Mouse (Mus musculus): ENCODE data around the gene Ces1f. TPM values are rescaled to one million over a fixed set of nuclear protein-coding genes. Genes with fewer than 3 reads are reported as not detected.

Ces1f gene
- polyA plus RNA-seq (2021; fragmentation: Nextera tagmentation): not detected in 2 replicates
- long read RNA-seq, experiment 1: 0 reads
- long read RNA-seq, experiment 2, partial matches to known transcripts: 0 of 2 reads
- long read RNA-seq, experiment 2, other reads (novel, unspliced or antisense): 1 of 2 reads

GRCm38 (mm10) chr8:93279556-93279955, at the start of gene Ces1f:
TSS of gene Ces1f (minus strand) at chr8:93279747.

DNA sequence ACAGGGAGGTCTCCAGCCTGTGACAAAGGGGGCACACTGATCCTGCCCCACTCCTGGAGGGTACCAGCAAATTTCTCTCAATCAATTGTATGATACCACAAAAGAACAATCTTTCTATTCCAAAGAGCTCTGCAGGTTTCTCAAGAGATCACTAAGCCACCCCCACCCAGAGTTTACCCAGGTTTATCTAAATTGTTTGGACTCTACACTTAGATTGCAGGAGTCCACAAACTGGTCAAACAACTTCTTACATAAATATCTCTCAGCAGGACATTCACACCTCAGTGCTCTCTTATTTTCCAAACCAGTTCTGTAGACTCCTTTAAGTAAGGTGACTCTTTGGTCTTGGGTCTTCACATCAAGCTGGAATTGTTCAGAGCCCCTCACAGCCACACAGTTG, 50.1 kb downstream of the Ces1f start, which contains the start of gene Ces1e:
Gene Ces1e, minus strand, starts transcription at position 174 of the 400 bp plus-strand sequence.

Other genes with a start within 250 kb of the Ces1f start
- 0.19 TPM in 1 of 2 replicates, not detected in the other for gene Ces1a, start 231.6 kb downstream of the Ces1f start, polyA plus RNA-seq (2021; fragmentation: Nextera tagmentation)
- gene Ces1b, start 199.7 kb downstream of the Ces1f start, polyA plus RNA-seq (2021; fragmentation: Nextera tagmentation): not detected in 2 replicates
- gene Ces1c, start 148.5 kb downstream of the Ces1f start, polyA plus RNA-seq (2021; fragmentation: Nextera tagmentation): not detected in 2 replicates
- gene Ces1d, start 81.9 kb downstream of the Ces1f start, polyA plus RNA-seq (2021; fragmentation: Nextera tagmentation): 0.68 and 1.4 TPM in 2 replicates
- gene Ces1e, start 50.1 kb downstream of the Ces1f start, polyA plus RNA-seq (2021; fragmentation: Nextera tagmentation): not detected in 2 replicates
- not detected in 2 replicates for gene Ces1g, start 57.6 kb upstream of the Ces1f start, polyA plus RNA-seq (2021; fragmentation: Nextera tagmentation)
- not detected in 2 replicates for gene Ces1h, start 100.0 kb upstream of the Ces1f start, polyA plus RNA-seq (2021; fragmentation: Nextera tagmentation)

Data from layer of hippocampus, adult 6 months (tissue).